Mouse (Mus musculus) stomach, embryonic 16.5 days (tissue): ENCODE data around the gene Cyp4f14. TPM values are rescaled to one million over a fixed set of nuclear protein-coding genes. Genes with fewer than 3 reads are reported as not detected.

Source experiments
- ATAC-seq: fragments of 200-750 bp; cut with Nextera tagmentation; 2 replicates; pipeline ENCODE4 v1.8.0; 2017; ENCODE audit warnings: moderate number of reproducible peaks, moderate TSS enrichment; ENCODE audit not compliant: insufficient read depth, low FRiP score
- H3K27ac ChIP-seq: fragments of 300-500 bp; sonication (generic); 2 replicates; pipeline ENCODE4 v1.5.1; 2014; ENCODE audit warnings: low read length
- H3K27me3 ChIP-seq: fragments of 300-500 bp; sonication (generic); 2 replicates; pipeline ENCODE4 v1.6.1; 2014; ENCODE audit warnings: low read length, control low read depth, mixed read lengths; ENCODE audit not compliant: control insufficient read depth, insufficient read depth
- H3K36me3 ChIP-seq: fragments of 300-500 bp; sonication (generic); 2 replicates; pipeline ENCODE4 v1.6.1; 2014; ENCODE audit warnings: low read length; ENCODE audit not compliant: control insufficient read depth, insufficient read depth
- H3K4me1 ChIP-seq: fragments of 300-500 bp; sonication (generic); 2 replicates; pipeline ENCODE4 v1.6.1; 2014; ENCODE audit warnings: low read length, control low read depth, mixed read lengths; ENCODE audit not compliant: control insufficient read depth, insufficient read depth
- H3K4me2 ChIP-seq: fragments of 300-500 bp; sonication (generic); 2 replicates; pipeline ENCODE4 v1.6.1; 2014; ENCODE audit warnings: low read depth, low read length, mixed read lengths
- H3K4me3 ChIP-seq: fragments of 300-500 bp; sonication (generic); replicated peaks from 2 replicates; pipeline ENCODE4 v1.5.1; 2014; ENCODE audit warnings: mild to moderate bottlenecking, low read length
- H3K9ac ChIP-seq: fragments of 300-500 bp; sonication (generic); 2 replicates; pipeline ENCODE4 v1.6.1; 2014; ENCODE audit warnings: low read length
- H3K9me3 ChIP-seq: fragments of 300-500 bp; sonication (generic); replicated peaks from 2 replicates; pipeline ENCODE4 v1.6.1; 2016; ENCODE audit warnings: low read length, control low read depth; ENCODE audit not compliant: control insufficient read depth
- WGBS: fragments of 180-500 bp; shearing (Covaris S2); extraction: QIAGEN DNeasy Blood & Tissue Kit; methylation state at CpG from one replicate; pipeline ENCODE4 v1.1.7; 2014; 5-methylcytosine and 5-hydroxymethylcytosine counted together
- polyA plus RNA-seq: library from polyadenylated mRNA; unstranded; fragments of >200 nt; fragmentation: Nextera tagmentation; extraction: Ambion mirVana; gene quantifications from 2 replicates; pipeline ENCODE4 v1.2.1, GENCODE M21; 2015

Gene Cyp4f14
- polyA plus RNA-seq, 1 experiment from 2014 or later = 0.41 TPM

DNA sequence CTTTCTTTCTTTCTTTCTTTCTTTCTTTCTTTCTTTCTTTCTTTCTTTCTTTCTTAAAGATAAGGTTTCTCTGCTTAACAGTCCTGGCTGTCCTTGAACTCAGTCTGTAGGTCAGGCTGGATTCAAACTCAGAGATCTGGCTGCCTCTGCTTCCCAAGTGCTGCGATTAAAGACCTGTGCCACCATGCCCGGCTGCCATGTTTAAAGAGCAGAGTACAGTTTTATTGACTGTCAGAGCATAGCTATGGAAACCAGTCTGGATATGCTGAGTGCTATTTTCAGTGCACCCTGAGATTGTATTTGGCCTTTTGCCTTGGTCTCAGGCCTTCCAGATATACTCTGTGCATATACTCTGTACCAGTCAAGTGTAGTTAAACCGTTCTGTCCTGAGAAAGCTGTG lies 26.5 kb upstream of the Cyp4f14 start:
- 88% methylated on average over 3 of the region's 3 CpGs for WGBS
- no peak overlapping the region for H3K9ac ChIP-seq
- H3K27ac ChIP-seq = no peak overlapping the region
- no peaks in the 10 kb centered on the region for H3K27me3 ChIP-seq
- ATAC-seq = no peak
- no peaks in the 10 kb centered on the region for H3K36me3 ChIP-seq
- H3K9me3 ChIP-seq = no peaks in the 10 kb centered on the region
- peaks cover 11% of the 10 kb centered on the region for H3K4me1 ChIP-seq
- H3K4me3 ChIP-seq = no peak overlapping the region
- no peak overlapping the region for H3K4me2 ChIP-seq

DNA sequence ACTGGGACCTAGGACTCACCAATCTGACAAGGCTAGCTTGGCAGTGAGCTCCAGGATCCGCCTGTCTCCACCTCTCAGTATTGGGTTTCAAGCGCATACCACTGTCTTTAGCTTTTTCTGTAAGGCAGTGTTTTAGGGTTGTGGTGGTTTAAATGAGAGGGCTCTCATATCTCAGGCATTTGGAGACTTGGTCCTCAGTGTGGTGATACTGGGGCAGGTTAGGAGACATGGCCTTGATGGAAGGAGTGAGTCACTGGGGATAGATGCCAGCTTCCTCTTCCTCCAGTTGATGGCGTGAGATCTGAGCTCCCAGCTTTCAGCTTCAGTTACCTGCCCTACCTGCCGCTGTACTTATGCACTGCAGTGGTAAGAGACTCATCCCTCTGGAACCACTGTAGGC lies 22.7 kb upstream of the Cyp4f14 start:
- Histone ChIP-seq H3K4me2 (no peak overlapping the region), H3K4me1 (no peaks in the 10 kb centered on the region), H3K27ac (no peak overlapping the region), H3K4me3 (no peak overlapping the region), H3K27me3 (no peaks in the 10 kb centered on the region), H3K9ac (no peak overlapping the region), H3K9me3 (no peaks in the 10 kb centered on the region), H3K36me3 (no peaks in the 10 kb centered on the region)
- WGBS = 78% methylated on average over 4 of the region's 4 CpGs
- no peak for ATAC-seq

DNA sequence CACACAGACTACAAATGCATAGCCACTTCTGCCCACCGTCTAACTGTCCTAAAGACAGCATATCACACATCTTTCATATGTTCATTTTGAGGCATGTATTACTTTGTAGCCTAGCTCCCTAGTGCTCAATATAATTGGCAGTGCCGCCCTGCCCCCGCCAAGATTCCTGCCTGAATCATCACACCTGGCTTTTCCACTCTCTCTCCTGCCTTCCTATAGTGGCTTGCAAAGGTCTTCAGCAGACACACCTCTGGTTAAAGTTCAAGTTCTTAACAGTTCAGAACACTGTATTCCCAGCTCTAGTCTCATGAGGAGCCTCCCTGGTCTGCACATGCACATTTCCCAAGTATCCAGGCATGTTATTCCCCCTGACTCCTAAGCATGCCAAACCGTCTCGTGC lies 10.7 kb upstream of the Cyp4f14 start:
- no peak overlapping the region for H3K4me3 ChIP-seq
- peaks cover 8% of the 10 kb centered on the region; the same call in 1 of the 2 replicates for H3K4me1 ChIP-seq
- ATAC-seq = no peak
- no peaks in the 10 kb centered on the region for H3K9me3 ChIP-seq
- no peaks in the 10 kb centered on the region for H3K27me3 ChIP-seq
- whole genome bisulfite sequencing = 75% methylated on average over 5 of the region's 5 CpGs
- no peak overlapping the region for H3K4me2 ChIP-seq
- no peaks in the 10 kb centered on the region for H3K36me3 ChIP-seq
- no peak overlapping the region for H3K9ac ChIP-seq
- H3K27ac ChIP-seq = no peak overlapping the region

DNA sequence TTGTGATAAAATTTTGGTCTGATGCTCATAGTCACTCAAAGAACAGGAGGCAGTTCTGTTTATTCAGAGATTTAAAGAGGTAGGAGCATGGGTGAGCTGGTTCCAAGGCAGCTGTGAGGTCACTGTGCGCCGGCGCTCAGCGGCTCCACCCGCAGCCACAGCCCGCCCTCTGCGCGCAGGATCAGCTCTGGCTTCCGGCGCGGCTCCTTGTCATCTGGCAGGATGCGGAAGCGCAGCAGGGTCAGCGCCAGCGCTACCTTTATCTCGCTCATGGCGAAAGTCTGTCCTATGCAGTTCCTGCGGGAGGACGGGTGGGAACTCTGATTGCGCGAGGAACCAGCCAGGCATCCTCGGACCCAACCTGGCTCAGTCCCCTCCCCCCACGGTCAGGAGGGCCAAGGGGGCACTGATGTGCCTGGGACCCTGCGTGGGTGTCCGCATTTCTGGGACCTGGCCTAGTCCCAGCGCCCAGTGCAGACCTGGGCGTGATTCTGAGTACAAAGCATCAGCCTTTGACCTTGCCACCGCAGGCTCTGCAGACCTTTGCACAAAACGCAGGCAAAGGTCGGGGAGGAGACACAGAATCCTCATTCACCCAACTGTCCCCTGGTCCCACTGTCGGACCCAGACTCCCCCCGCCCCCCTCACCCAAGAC lies 7.6 kb upstream of the Cyp4f14 start:
- H3K4me2 ChIP-seq = peak overlapping the region; percentile 89
- peaks cover 8% of the 10 kb centered on the region; the same call in 1 of the 2 replicates for H3K4me1 ChIP-seq
- 0 out of 2 replicates have a peak, but pooled peaks cover 7% of the 10 kb centered on the region for H3K9me3 ChIP-seq
- H3K27ac ChIP-seq = peak overlapping the region; percentile 37
- no peaks in the 10 kb centered on the region for H3K27me3 ChIP-seq
- H3K4me3 ChIP-seq = peak overlapping the region; percentile 58
- 13% methylated on average over 32 of the region's 32 CpGs for WGBS
- H3K9ac ChIP-seq = peak overlapping the region; percentile 79
- peak; percentile 95 for ATAC-seq
- H3K36me3 ChIP-seq = no peaks in the 10 kb centered on the region

DNA sequence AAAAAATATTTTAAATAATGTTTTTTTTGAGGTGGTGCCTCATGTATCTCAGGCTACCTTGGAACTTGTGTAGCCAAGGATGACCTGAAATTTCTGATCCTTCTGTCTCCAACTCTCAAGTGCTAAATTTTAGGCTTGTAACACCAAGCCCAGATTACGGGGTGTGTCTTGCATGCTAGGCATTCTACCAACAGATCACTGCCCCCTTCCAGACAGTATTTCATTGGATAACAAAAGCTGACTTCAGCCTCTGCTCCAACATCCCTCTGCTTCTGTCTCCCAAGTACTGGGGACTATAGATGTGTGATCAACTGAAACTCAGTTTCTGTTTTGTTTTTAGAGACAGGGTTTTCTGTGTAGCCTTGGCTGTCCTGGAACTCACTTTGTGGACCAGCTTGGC lies 6.5 kb upstream of the Cyp4f14 start:
- Histone ChIP-seq H3K36me3 (no peaks in the 10 kb centered on the region), H3K4me2 (no peak overlapping the region), H3K9me3 (0 out of 2 replicates have a peak, but pooled peaks cover 7% of the 10 kb centered on the region), H3K4me3 (no peak overlapping the region), H3K9ac (no peak overlapping the region), H3K27ac (no peak overlapping the region), H3K4me1 (peaks cover 8% of the 10 kb centered on the region; the same call in 1 of the 2 replicates), H3K27me3 (no peaks in the 10 kb centered on the region)
- WGBS = 95% methylated on average over 1 of the region's 1 CpGs
- ATAC-seq = no peak

DNA sequence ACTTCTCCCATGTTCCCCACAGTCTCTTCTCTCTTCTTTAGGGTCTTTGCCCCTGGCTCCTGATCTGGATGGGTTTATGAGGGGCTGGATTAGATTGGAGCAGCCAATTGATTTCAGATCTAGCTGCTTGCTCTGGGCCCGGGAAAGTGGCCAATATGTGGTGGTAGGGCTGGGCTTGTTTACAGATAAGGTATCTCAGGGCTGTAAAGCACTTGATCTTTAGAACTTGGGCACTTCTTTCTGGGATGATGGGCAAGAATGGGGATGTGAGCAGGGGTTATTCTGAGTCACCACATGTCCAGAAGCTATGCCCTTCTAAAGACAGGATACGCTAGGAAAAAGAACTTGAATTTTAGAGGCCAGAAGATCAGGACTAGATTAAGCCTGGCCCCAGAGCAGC lies 2.0 kb upstream of the Cyp4f14 start:
- no peak overlapping the region for H3K9ac ChIP-seq
- H3K4me2 ChIP-seq = no peak overlapping the region
- no peak for ATAC-seq

DNA sequence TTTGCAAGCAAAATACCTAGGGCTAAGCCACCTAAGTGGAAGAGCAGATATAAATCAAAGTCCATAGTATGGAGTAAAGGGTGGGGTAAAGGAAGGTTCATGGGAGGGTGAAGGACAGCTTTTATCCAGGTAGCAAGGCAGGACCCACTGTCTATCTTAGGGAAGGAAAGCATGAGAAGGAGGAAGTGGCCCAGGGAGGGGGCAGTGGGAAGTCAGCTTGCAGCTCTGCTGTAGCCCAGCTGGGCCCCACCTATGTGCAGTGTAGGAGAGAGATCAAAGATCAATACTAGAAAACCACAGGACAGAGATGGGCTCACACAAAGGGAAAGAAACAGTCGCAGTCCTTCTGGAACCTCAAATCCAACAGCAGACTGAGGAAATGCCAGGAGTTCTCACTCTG lies 1.1 kb downstream of the Cyp4f14 start:
- H3K4me2 ChIP-seq = no peak overlapping the region
- 0 out of 2 replicates have a peak, but pooled peaks cover 4% of the 10 kb centered on the region for H3K9me3 ChIP-seq
- 62% methylated on average over 1 of the region's 1 CpGs for WGBS
- ATAC-seq = peak; percentile 60
- H3K36me3 ChIP-seq = no peaks in the 10 kb centered on the region
- H3K27me3 ChIP-seq = no peaks in the 10 kb centered on the region
- no peak overlapping the region for H3K9ac ChIP-seq
- H3K4me3 ChIP-seq = no peak overlapping the region
- no peaks in the 10 kb centered on the region for H3K4me1 ChIP-seq
- no peak overlapping the region for H3K27ac ChIP-seq

More for the DNA sequence above, 2.0 kb upstream of the Cyp4f14 start:
- Histone ChIP-seq H3K27me3 (no peaks in the 10 kb centered on the region), H3K27ac (no peak overlapping the region), H3K9me3 (0 out of 2 replicates have a peak, but pooled peaks cover 7% of the 10 kb centered on the region), H3K36me3 (no peaks in the 10 kb centered on the region), H3K4me3 (no peak overlapping the region), H3K4me1 (no peaks in the 10 kb centered on the region)
- 49% methylated on average over 2 of the region's 2 CpGs for WGBS

DNA sequence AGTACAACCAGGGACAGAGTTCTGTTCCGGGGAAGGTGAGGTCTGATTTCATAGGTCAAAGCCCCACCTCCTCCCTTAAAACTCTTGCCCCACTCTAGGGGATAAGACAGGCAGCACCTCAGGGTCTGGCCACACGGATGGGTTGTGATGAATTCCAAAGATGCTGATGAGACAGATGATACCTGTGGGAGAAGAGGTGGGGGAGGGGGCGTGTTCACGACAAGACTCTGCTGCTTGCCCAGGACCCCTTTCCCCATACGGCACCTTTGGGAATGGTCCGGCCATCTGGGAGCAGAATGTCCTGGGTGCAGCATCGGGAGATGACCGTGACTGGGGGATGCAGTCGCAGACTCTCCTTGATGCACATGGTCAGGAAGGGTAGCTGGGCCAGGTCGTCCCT lies 11.0 kb downstream of the Cyp4f14 start:
- H3K36me3 ChIP-seq = no peaks in the 10 kb centered on the region
- no peak overlapping the region for H3K27ac ChIP-seq
- WGBS = 70% methylated on average over 10 of the region's 10 CpGs
- no peaks in the 10 kb centered on the region for H3K4me1 ChIP-seq
- no peak for ATAC-seq
- no peak overlapping the region for H3K4me3 ChIP-seq
- H3K9me3 ChIP-seq = no peaks in the 10 kb centered on the region
- H3K4me2 ChIP-seq = no peak overlapping the region
- H3K9ac ChIP-seq = no peak overlapping the region
- no peaks in the 10 kb centered on the region for H3K27me3 ChIP-seq

DNA sequence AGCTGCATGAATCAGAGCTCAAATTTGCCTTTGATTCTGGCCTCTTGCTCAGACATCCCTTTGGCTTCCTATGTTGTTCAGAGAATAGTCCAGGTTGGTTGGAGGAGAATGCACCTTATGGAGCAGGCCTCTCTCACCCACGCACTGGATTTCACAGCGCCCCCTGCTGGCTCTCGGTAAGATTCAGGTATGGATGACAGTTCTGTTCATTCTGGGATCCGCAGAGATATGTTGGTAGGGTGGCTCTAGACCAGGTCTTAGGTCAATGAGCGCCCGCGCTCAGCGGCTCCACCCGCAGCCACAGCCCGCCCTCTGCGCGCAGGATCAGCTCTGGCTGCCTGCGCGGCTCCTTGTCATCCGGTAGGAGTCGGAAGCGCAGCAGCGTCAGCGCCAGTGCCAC lies 11.9 kb downstream of the Cyp4f14 start:
- Histone ChIP-seq H3K4me3 (no peak overlapping the region; the same call in 1 of the 2 replicates), H3K9me3 (no peaks in the 10 kb centered on the region), H3K4me2 (peak overlapping the region; percentile 33), H3K9ac (no peak overlapping the region), H3K36me3 (no peaks in the 10 kb centered on the region), H3K27me3 (no peaks in the 10 kb centered on the region), H3K4me1 (no peaks in the 10 kb centered on the region), H3K27ac (no peak overlapping the region)
- WGBS = 11% methylated on average over 19 of the region's 19 CpGs
- ATAC-seq = no peak; the same call in 1 of the 2 replicates
